ENCODE assay signal across 8 mouse cellular contexts in genomic region chr17:24168590-24169277, GRCm38 (mm10). TPM values are rescaled to one million over a fixed set of nuclear protein-coding genes. Genes with fewer than 3 reads are reported as not detected.
DNase-seq lines count a peak whose midpoint lies in the region; ATAC-seq and TF ChIP-seq lines count a peak whose summit lies in the region.

No protein-coding gene starts in this region.

- H3K4me1 ChIP-seq in ES-E14 (ENCODE audit: control insufficient read depth in 2 of 2, insufficient read depth in 2 of 2, low read length in 2 of 2, poor library complexity in 1 of 2), result peaks cover 8 to 16% of the 10 kb centered on the region in 2 experiments; a peak in 3 of 4 replicates
- peaks cover 8% of the 10 kb centered on the region; the same call in 1 of the 2 replicates for H3K4me1 ChIP-seq in forebrain, embryonic 11.5 days (replicated peaks; ENCODE audit: control insufficient read depth, insufficient read depth, low read length)
- H3K4me1 ChIP-seq in heart, embryonic 16.5 days (ENCODE audit: control insufficient read depth, insufficient read depth, low read length), result peaks cover 19% of the 10 kb centered on the region
- H3K4me1 ChIP-seq in lung, embryonic 14.5 days (ENCODE audit: insufficient read depth), result peaks cover 9% of the 10 kb centered on the region; the same call in 1 of the 2 replicates

- peak overlapping the region; percentile 97 for H3K9ac ChIP-seq in ES-E14 (ENCODE audit: insufficient read depth, low read depth, low read length, poor library complexity, severe bottlenecking)
- peak overlapping the region; percentile 90 for H3K9ac ChIP-seq in forebrain, embryonic 11.5 days (ENCODE audit: low read length)
- H3K9ac ChIP-seq in heart, embryonic 16.5 days (ENCODE audit: low read length), result peak overlapping the region; percentile 91
- H3K9ac ChIP-seq in lung, embryonic 14.5 days, result peak overlapping the region; percentile 84

- DNase-seq in ES-E14 (ENCODE audit: low read depth, low spot score), result no peak
- DNase-seq in c-Kit-positive CD71-negative TER-119-negative erythroid progenitor cells, embryonic 14.5 days (ENCODE audit: low read depth), result peak; percentile 42
- DNase-seq in forebrain, embryonic 11.5 days (ENCODE audit: low spot score), result peak; percentile 84
- DNase-seq in kidney, postnatal 4 days, result peak; percentile 73 to 80
- DNase-seq in lung, embryonic 14.5 days, result peak; percentile 74
- peak; percentile 82 for DNase-seq in thymus, postnatal 0 days (ENCODE audit: low spot score)

- H3K4me3 ChIP-seq in ES-E14 (ENCODE audit: insufficient read depth in 1 of 2, low read depth in 1 of 2, low read length in 2 of 2, poor library complexity in 1 of 2, severe bottlenecking in 1 of 2), result peak overlapping the region; percentile 89 to 94
- peak overlapping the region; percentile 93 for H3K4me3 ChIP-seq in forebrain, embryonic 11.5 days (ENCODE audit: low read depth, low read length)
- H3K4me3 ChIP-seq in heart, embryonic 16.5 days (ENCODE audit: low read length), result peak overlapping the region; percentile 90
- peak overlapping the region; percentile 85 for H3K4me3 ChIP-seq in lung, embryonic 14.5 days (ENCODE audit: low read depth, low read length)

- H3K27ac ChIP-seq in ES-E14 (ENCODE audit: insufficient read depth, low read depth, low read length, poor library complexity, severe bottlenecking), result peak overlapping the region; percentile 96
- H3K27ac ChIP-seq in forebrain, embryonic 11.5 days (ENCODE audit: low read depth, low read length), result peak overlapping the region; percentile 96
- H3K27ac ChIP-seq in heart, embryonic 16.5 days (ENCODE audit: low read length), result peak overlapping the region; percentile 95
- peak overlapping the region; percentile 96 for H3K27ac ChIP-seq in lung, embryonic 14.5 days (ENCODE audit: low read depth)

- in situ Hi-C loops in ES-E14 (cut with MboI; ENCODE audit: low sequenced_read_pairs in 2 of 2, unreplicated experiment in 2 of 2), result no loop called here

- H3K9me3 ChIP-seq in ES-E14 (ENCODE audit: control insufficient read depth, insufficient read depth, low read depth, low read length), result no peaks in the 10 kb centered on the region
- no peaks in the 10 kb centered on the region for H3K9me3 ChIP-seq in forebrain, embryonic 11.5 days (ENCODE audit: control insufficient read depth, low read length)
- H3K9me3 ChIP-seq in heart, embryonic 16.5 days (replicated peaks; ENCODE audit: control insufficient read depth, low read length), result no peaks in the 10 kb centered on the region
- no peaks in the 10 kb centered on the region for H3K9me3 ChIP-seq in lung, embryonic 14.5 days (ENCODE audit: low read depth, low read length)

- ATAC-seq in forebrain, embryonic 11.5 days (replicated peaks; ENCODE audit: low FRiP score), result peak; percentile 74
- peak; percentile 35 for ATAC-seq in heart, embryonic 16.5 days (replicated peaks; ENCODE audit: extremely low read depth, insufficient read depth, low FRiP score)
- ATAC-seq in lung, embryonic 14.5 days (ENCODE audit: insufficient read depth), result peak; percentile 55
- 0 out of 2 replicates have a peak, but pooled peaks have one; percentile 5 for ATAC-seq in neutrophil, adult 5-6 weeks (ENCODE audit: extremely low read depth, insufficient number of reproducible peaks, low FRiP score, poor library complexity, severe bottlenecking)

- TF ChIP-seq CTCF in lung, embryonic 14.5 days (IDR thresholded peaks at IDR 0.05; ENCODE audit: low read depth), result no peak

- under 1% methylated on average over 39 of the region's 41 CpGs for WGBS in forebrain, embryonic 11.5 days
- under 1% methylated on average over 40 of the region's 41 CpGs for WGBS in heart, embryonic 16.5 days
- 1% methylated on average over 41 of the region's 41 CpGs for WGBS in lung, embryonic 14.5 days

- peaks cover 20% of the 10 kb centered on the region for H3K36me3 ChIP-seq in ES-E14 (ENCODE audit: control insufficient read depth, insufficient read depth, low read length, poor library complexity, severe bottlenecking)
- no peaks in the 10 kb centered on the region; the same call in 1 of the 2 replicates for H3K36me3 ChIP-seq in forebrain, embryonic 11.5 days (ENCODE audit: control insufficient read depth, insufficient read depth, low read length)
- H3K36me3 ChIP-seq in heart, embryonic 16.5 days (ENCODE audit: control insufficient read depth, insufficient read depth), result peaks cover 16% of the 10 kb centered on the region
- H3K36me3 ChIP-seq in lung, embryonic 14.5 days (ENCODE audit: insufficient read depth), result peaks cover 28% of the 10 kb centered on the region

- peak overlapping the region; percentile 87 for H3K4me2 ChIP-seq in forebrain, embryonic 11.5 days (ENCODE audit: low read depth, low read length, severe bottlenecking)
- H3K4me2 ChIP-seq in heart, embryonic 16.5 days (ENCODE audit: low read depth, low read length), result peak overlapping the region; percentile 84
- peak overlapping the region; percentile 81 for H3K4me2 ChIP-seq in lung, embryonic 14.5 days

- H3K27me3 ChIP-seq in forebrain, embryonic 11.5 days (ENCODE audit: control insufficient read depth, insufficient read depth, low read length), result no peaks in the 10 kb centered on the region
- no peaks in the 10 kb centered on the region for H3K27me3 ChIP-seq in heart, embryonic 16.5 days (ENCODE audit: control insufficient read depth, insufficient read depth, low read length)
- H3K27me3 ChIP-seq in lung, embryonic 14.5 days (ENCODE audit: insufficient read depth, low read length), result no peaks in the 10 kb centered on the region

TF ChIP-seq in ES-E14, 5 proteins besides CTCF, POLR2A, EP300 and RAD21:
- TF ChIP-seq CHD2 (IDR thresholded peaks at IDR 0.05; ENCODE audit: low read depth, low read length) (no peak), MAFK (IDR thresholded peaks at IDR 0.05; ENCODE audit: insufficient read depth, low read depth, low read length) (no peak), ZC3H11A (IDR thresholded peaks at IDR 0.05; ENCODE audit: borderline replicate concordance, low read depth, low read length) (no peak), ZNF384 (IDR thresholded peaks at IDR 0.05; ENCODE audit: low read depth, low read length) (no peak), HCFC1 (IDR thresholded peaks at IDR 0.05; ENCODE audit: borderline replicate concordance, insufficient read depth, low read length) (no peak)
TF ChIP-seq in ES-E14: peak in this region for 0.

RNA-seq across cellular contexts. Expression of gene Atp6v0c, which starts 0.8 kb away (rescaled TPM):
- total RNA-seq in ES-E14 (2012; rRNA removed), result 129 and 159 TPM in 2 replicates
- 394 and 453 TPM in 2 replicates for polyA plus RNA-seq in forebrain, embryonic 11.5 days (2014; fragmentation: Nextera tagmentation; extraction: Ambion mirVana)
- polyA plus RNA-seq in heart, embryonic 16.5 days (2015; fragmentation: Nextera tagmentation; extraction: Ambion mirVana), result 522 and 538 TPM in 2 replicates
- polyA plus RNA-seq in lung, embryonic 14.5 days (2014; fragmentation: Nextera tagmentation; extraction: Ambion mirVana), result 450 and 473 TPM in 2 replicates
- total RNA-seq in neutrophil, adult 5-6 weeks (2017), result 98.2 and 104 TPM in 2 replicates
- polyA plus RNA-seq in thymus, postnatal 0 days (2015; fragmentation: Nextera tagmentation; extraction: Ambion mirVana), result 506 and 523 TPM in 2 replicates

RNA-seq across cellular contexts. Expression of gene Amdhd2, which starts 5.2 kb away (rescaled TPM):
- total RNA-seq in ES-E14 (2012; rRNA removed), result 28.5 and 35.3 TPM in 2 replicates
- 29.5 and 34.7 TPM in 2 replicates for polyA plus RNA-seq in forebrain, embryonic 11.5 days (2014; fragmentation: Nextera tagmentation; extraction: Ambion mirVana)
- 25.2 and 28.0 TPM in 2 replicates for polyA plus RNA-seq in heart, embryonic 16.5 days (2015; fragmentation: Nextera tagmentation; extraction: Ambion mirVana)
- polyA plus RNA-seq in lung, embryonic 14.5 days (2014; fragmentation: Nextera tagmentation; extraction: Ambion mirVana), result 23.6 and 33.3 TPM in 2 replicates
- total RNA-seq in neutrophil, adult 5-6 weeks (2017), result 45.5 and 49.4 TPM in 2 replicates
- 27.3 and 29.8 TPM in 2 replicates for polyA plus RNA-seq in thymus, postnatal 0 days (2015; fragmentation: Nextera tagmentation; extraction: Ambion mirVana)

RNA-seq across cellular contexts. Expression of gene Pdpk1, which starts 18.0 kb away (rescaled TPM):
- 25.6 and 26.7 TPM in 2 replicates for total RNA-seq in ES-E14 (2012; rRNA removed)
- polyA plus RNA-seq in forebrain, embryonic 11.5 days (2014; fragmentation: Nextera tagmentation; extraction: Ambion mirVana), result 46.6 and 47.5 TPM in 2 replicates
- polyA plus RNA-seq in heart, embryonic 16.5 days (2015; fragmentation: Nextera tagmentation; extraction: Ambion mirVana), result 40.1 and 40.5 TPM in 2 replicates
- polyA plus RNA-seq in lung, embryonic 14.5 days (2014; fragmentation: Nextera tagmentation; extraction: Ambion mirVana), result 34.9 and 37.3 TPM in 2 replicates
- 57.5 and 63.3 TPM in 2 replicates for total RNA-seq in neutrophil, adult 5-6 weeks (2017)
- 48.3 and 62.0 TPM in 2 replicates for polyA plus RNA-seq in thymus, postnatal 0 days (2015; fragmentation: Nextera tagmentation; extraction: Ambion mirVana)

RNA-seq across cellular contexts. Expression of gene Tbc1d24, which starts 36.6 kb away (rescaled TPM):
- total RNA-seq in ES-E14 (2012; rRNA removed), result 14.1 and 20.4 TPM in 2 replicates
- 8.3 and 8.4 TPM in 2 replicates for polyA plus RNA-seq in forebrain, embryonic 11.5 days (2014; fragmentation: Nextera tagmentation; extraction: Ambion mirVana)
- polyA plus RNA-seq in heart, embryonic 16.5 days (2015; fragmentation: Nextera tagmentation; extraction: Ambion mirVana), result 3.7 and 4.3 TPM in 2 replicates
- 6.4 and 7.0 TPM in 2 replicates for polyA plus RNA-seq in lung, embryonic 14.5 days (2014; fragmentation: Nextera tagmentation; extraction: Ambion mirVana)
- 0.35 and 0.37 TPM in 2 replicates for total RNA-seq in neutrophil, adult 5-6 weeks (2017)
- 1.4 and 1.5 TPM in 2 replicates for polyA plus RNA-seq in thymus, postnatal 0 days (2015; fragmentation: Nextera tagmentation; extraction: Ambion mirVana)

RNA-seq across cellular contexts. Expression of gene Ntn3, which starts 40.6 kb away (rescaled TPM):
- 2.7 and 4.1 TPM in 2 replicates for total RNA-seq in ES-E14 (2012; rRNA removed)
- polyA plus RNA-seq in forebrain, embryonic 11.5 days (2014; fragmentation: Nextera tagmentation; extraction: Ambion mirVana), result 3.8 and 4.9 TPM in 2 replicates
- polyA plus RNA-seq in heart, embryonic 16.5 days (2015; fragmentation: Nextera tagmentation; extraction: Ambion mirVana), result 1.3 and 1.6 TPM in 2 replicates
- 8.2 and 10.3 TPM in 2 replicates for polyA plus RNA-seq in lung, embryonic 14.5 days (2014; fragmentation: Nextera tagmentation; extraction: Ambion mirVana)
- not detected in 2 replicates for total RNA-seq in neutrophil, adult 5-6 weeks (2017)
- 0.19 and 0.29 TPM in 2 replicates for polyA plus RNA-seq in thymus, postnatal 0 days (2015; fragmentation: Nextera tagmentation; extraction: Ambion mirVana)

Comparison
In these comparisons a context has a peak if more than half of its experiments do, and no peak if none do; other contexts are left out.
1. ATAC-seq: peak in every context shown above with its lines; median percentile 74 in forebrain, embryonic 11.5 days; 55 in lung, embryonic 14.5 days; 35 in heart, embryonic 16.5 days; 5 in neutrophil, adult 5-6 weeks.